Mouse (Mus musculus): ENCODE measurements at regions not wholly inside any gene's neighbourhood (a gene's known extent, or its start where the extent isn't known, plus 50 kb on each side); places are given as distances from the start of the nearest gene placed in this dataset.

- no peak for ATAC-seq
- H3K4me2 ChIP-seq (ENCODE audit: low read depth, low read length) = no peak overlapping the region
- no peaks in the 10 kb centered on the region for H3K9me3 ChIP-seq (ENCODE audit: low read length)
- H3K4me1 ChIP-seq (ENCODE audit: insufficient read depth) = no peaks in the 10 kb centered on the region
- TF ChIP-seq CTCF (IDR thresholded peaks at IDR 0.05; ENCODE audit: low read depth) (no peak), EP300 (IDR thresholded peaks at IDR 0.05; ENCODE audit: low read depth) (no peak)
- H3K27me3 ChIP-seq (ENCODE audit: insufficient read depth, low read length) = no peaks in the 10 kb centered on the region
- 84% methylated on average over 15 of the region's 15 CpGs for WGBS (ENCODE audit: insufficient replicate concordance)
- no peak overlapping the region for H3K27ac ChIP-seq (ENCODE audit: low read depth)
- DNase-seq = no peak
- H3K9ac ChIP-seq (replicated peaks) = no peak overlapping the region
- H3K4me3 ChIP-seq (ENCODE audit: low read depth, low read length) = no peak overlapping the region
- no peaks in the 10 kb centered on the region for H3K36me3 ChIP-seq (replicated peaks; ENCODE audit: insufficient read depth, low read length)
Measured at GRCm38 (mm10) chr1:61528757-61529156, 109.9 kb upstream of the Pard3b start.

- H3K9me3 ChIP-seq (ENCODE audit: low read length) = no peaks in the 10 kb centered on the region
- no peak overlapping the region for H3K27ac ChIP-seq (ENCODE audit: low read depth)
- H3K9ac ChIP-seq (replicated peaks) = no peak overlapping the region
- DNase-seq = no peak
- no peaks in the 10 kb centered on the region for H3K4me1 ChIP-seq (ENCODE audit: insufficient read depth)
- no peak for ATAC-seq
- H3K27me3 ChIP-seq (ENCODE audit: insufficient read depth, low read length) = no peaks in the 10 kb centered on the region
- no peak overlapping the region for H3K4me3 ChIP-seq (ENCODE audit: low read depth, low read length)
- H3K4me2 ChIP-seq (ENCODE audit: low read depth, low read length) = no peak overlapping the region
- no peaks in the 10 kb centered on the region for H3K36me3 ChIP-seq (replicated peaks; ENCODE audit: insufficient read depth, low read length)
- WGBS (ENCODE audit: insufficient replicate concordance) = 42% methylated on average over 3 of the region's 3 CpGs
- TF ChIP-seq EP300 (IDR thresholded peaks at IDR 0.05; ENCODE audit: low read depth) (no peak), CTCF (IDR thresholded peaks at IDR 0.05; ENCODE audit: low read depth) (no peak)
Measured at GRCm38 (mm10) chr1:61530166-61530565, 108.5 kb upstream of the Pard3b start.

- Histone ChIP-seq H3K4me1 (ENCODE audit: insufficient read depth) (no peaks in the 10 kb centered on the region), H3K27ac (ENCODE audit: low read depth) (no peak overlapping the region), H3K4me3 (ENCODE audit: low read depth, low read length) (no peak overlapping the region), H3K36me3 (replicated peaks; ENCODE audit: insufficient read depth, low read length) (no peaks in the 10 kb centered on the region), H3K27me3 (ENCODE audit: insufficient read depth, low read length) (no peaks in the 10 kb centered on the region), H3K9ac (replicated peaks) (no peak overlapping the region), H3K9me3 (ENCODE audit: low read length) (no peaks in the 10 kb centered on the region), H3K4me2 (ENCODE audit: low read depth, low read length) (no peak overlapping the region)
- TF ChIP-seq EP300 (IDR thresholded peaks at IDR 0.05; ENCODE audit: low read depth) = no peak
- TF ChIP-seq CTCF (IDR thresholded peaks at IDR 0.05; ENCODE audit: low read depth) = no peak
- ATAC-seq (no peak), DNase-seq (no peak)
- 40% methylated on average over 5 of the region's 5 CpGs for WGBS (ENCODE audit: insufficient replicate concordance)
Measured at GRCm38 (mm10) chr1:61531487-61531886, 107.1 kb upstream of the Pard3b start.

- DNase-seq = no peak
- no peak overlapping the region for H3K9ac ChIP-seq (replicated peaks)
- no peak overlapping the region for H3K4me3 ChIP-seq (ENCODE audit: low read depth, low read length)
- no peak overlapping the region for H3K4me2 ChIP-seq (ENCODE audit: low read depth, low read length)
- H3K9me3 ChIP-seq (ENCODE audit: low read length) = no peaks in the 10 kb centered on the region
- H3K36me3 ChIP-seq (replicated peaks; ENCODE audit: insufficient read depth, low read length) = no peaks in the 10 kb centered on the region
- 80% methylated on average over 3 of the region's 3 CpGs for WGBS (ENCODE audit: insufficient replicate concordance)
- no peak for ATAC-seq
- no peak overlapping the region for H3K27ac ChIP-seq (ENCODE audit: low read depth)
- TF ChIP-seq EP300 (IDR thresholded peaks at IDR 0.05; ENCODE audit: low read depth) (no peak), CTCF (IDR thresholded peaks at IDR 0.05; ENCODE audit: low read depth) (no peak)
- no peaks in the 10 kb centered on the region for H3K4me1 ChIP-seq (ENCODE audit: insufficient read depth)
- no peaks in the 10 kb centered on the region for H3K27me3 ChIP-seq (ENCODE audit: insufficient read depth, low read length)
Measured at GRCm38 (mm10) chr1:61540081-61540480, 98.5 kb upstream of the Pard3b start.

- ATAC-seq (no peak), DNase-seq (no peak)
- TF ChIP-seq EP300 (IDR thresholded peaks at IDR 0.05; ENCODE audit: low read depth) = no peak
- TF ChIP-seq CTCF (IDR thresholded peaks at IDR 0.05; ENCODE audit: low read depth) = no peak
- Histone ChIP-seq H3K9me3 (ENCODE audit: low read length) (no peaks in the 10 kb centered on the region), H3K27ac (ENCODE audit: low read depth) (no peak overlapping the region), H3K4me1 (ENCODE audit: insufficient read depth) (no peaks in the 10 kb centered on the region), H3K4me2 (ENCODE audit: low read depth, low read length) (no peak overlapping the region), H3K4me3 (ENCODE audit: low read depth, low read length) (no peak overlapping the region), H3K9ac (replicated peaks) (no peak overlapping the region), H3K36me3 (replicated peaks; ENCODE audit: insufficient read depth, low read length) (no peaks in the 10 kb centered on the region), H3K27me3 (ENCODE audit: insufficient read depth, low read length) (no peaks in the 10 kb centered on the region)
- WGBS (ENCODE audit: insufficient replicate concordance) = 87% methylated on average over 4 of the region's 4 CpGs
Measured at GRCm38 (mm10) chr1:61541166-61541565, 97.5 kb upstream of the Pard3b start.

- H3K4me1 ChIP-seq (ENCODE audit: insufficient read depth) = no peaks in the 10 kb centered on the region
- TF ChIP-seq EP300 (IDR thresholded peaks at IDR 0.05; ENCODE audit: low read depth) (no peak), CTCF (IDR thresholded peaks at IDR 0.05; ENCODE audit: low read depth) (no peak)
- H3K36me3 ChIP-seq (replicated peaks; ENCODE audit: insufficient read depth, low read length) = no peaks in the 10 kb centered on the region
- no peak overlapping the region for H3K9ac ChIP-seq (replicated peaks)
- no peaks in the 10 kb centered on the region for H3K27me3 ChIP-seq (ENCODE audit: insufficient read depth, low read length)
- no peak overlapping the region for H3K27ac ChIP-seq (ENCODE audit: low read depth)
- whole genome bisulfite sequencing (ENCODE audit: insufficient replicate concordance) = 81% methylated on average over 21 of the region's 21 CpGs
- no peaks in the 10 kb centered on the region for H3K9me3 ChIP-seq (ENCODE audit: low read length)
- no peak overlapping the region for H3K4me3 ChIP-seq (ENCODE audit: low read depth, low read length)
- DNase-seq (peak; percentile 37), ATAC-seq (no peak)
- H3K4me2 ChIP-seq (ENCODE audit: low read depth, low read length) = no peak overlapping the region
Measured at GRCm38 (mm10) chr1:61552577-61553517, 85.8 kb upstream of the Pard3b start.
